Mouse (Mus musculus) E14TG2a.4 (cell line): ENCODE results near the gene Snx11.

Source experiments
- CTCF ChIP-seq: conservative IDR thresholded peaks from 2 replicates; pipeline ENCODE4 v1.5.1; 2014; ENCODE audit warnings: low read length
- NANOG ChIP-seq: IDR thresholded peaks from 2 replicates; pipeline ENCODE4 v1.6.1; 2014; ENCODE audit warnings: borderline replicate concordance, low read length, mixed read lengths
- POU5F1 ChIP-seq: IDR thresholded peaks from 2 replicates; pipeline ENCODE4 v1.6.1; 2014; ENCODE audit warnings: low read length, borderline replicate concordance

DNA sequence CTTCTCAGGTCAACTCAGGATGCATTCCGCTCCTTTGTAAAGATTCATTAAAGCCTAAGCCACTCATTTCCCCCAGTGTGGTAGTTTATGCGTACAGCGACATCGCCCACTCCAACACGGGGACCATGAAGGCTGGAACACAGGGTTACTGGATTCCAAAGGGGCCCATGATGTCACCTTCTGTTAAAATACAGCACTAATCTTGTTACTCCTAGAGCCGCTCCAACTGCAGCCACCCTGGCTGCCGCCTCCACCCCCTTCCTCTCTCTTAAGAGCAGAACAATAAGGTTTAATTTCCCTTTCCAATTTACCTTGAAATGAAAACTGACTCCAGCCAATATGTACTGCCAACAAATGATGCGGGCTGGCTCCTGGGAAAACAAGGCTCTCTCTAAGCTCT, 2.3 kb downstream of the Snx11 start:
- TF ChIP-seq CTCF (no peak), NANOG (no peak), POU5F1 (no peak)
